Mouse (Mus musculus) lung, postnatal 0 days (tissue): ENCODE data around the gene Gna12. TPM values are rescaled to one million over a fixed set of nuclear protein-coding genes. Genes with fewer than 3 reads are reported as not detected.

ENCODE experiments used
- ATAC-seq: fragments of 200-750 bp; cut with Nextera tagmentation; 2 replicates; pipeline ENCODE4 v1.8.0; 2017; ENCODE audit warnings: moderate library complexity
- DNase-seq: peaks from one replicate; pipeline ENCODE4 v3.0.0-alpha.2; 2016; ENCODE audit warnings: low spot score
- H3K27ac ChIP-seq: fragments of 300-500 bp; sonication (generic); 2 replicates; pipeline ENCODE4 v1.5.1; 2014; ENCODE audit warnings: antibody characterized with exemption, mild to moderate bottlenecking, low read length, mixed read lengths
- H3K27me3 ChIP-seq: fragments of 300-500 bp; sonication (generic); replicated peaks from 2 replicates; pipeline ENCODE4 v1.6.1; 2014; ENCODE audit warnings: low read length, mixed read lengths; ENCODE audit not compliant: insufficient read depth
- H3K36me3 ChIP-seq: fragments of 300-500 bp; sonication (generic); 2 replicates; pipeline ENCODE4 v1.6.1; 2014; ENCODE audit warnings: low read length, mixed read lengths; ENCODE audit not compliant: insufficient read depth
- H3K4me1 ChIP-seq: fragments of 300-500 bp; sonication (generic); 2 replicates; pipeline ENCODE4 v1.6.1; 2014; ENCODE audit warnings: antibody characterized with exemption, low read depth, low read length, mixed read lengths; ENCODE audit not compliant: insufficient read depth
- H3K4me2 ChIP-seq: fragments of 300-500 bp; sonication (generic); replicated peaks from 2 replicates; pipeline ENCODE4 v1.6.1; 2014; ENCODE audit warnings: low read depth, mild to moderate bottlenecking, low read length, moderate library complexity, mixed read lengths
- H3K4me3 ChIP-seq: fragments of 300-500 bp; sonication (generic); 2 replicates; pipeline ENCODE4 v1.5.1; 2014; ENCODE audit warnings: low read depth, low read length
- H3K9ac ChIP-seq: fragments of 300-500 bp; sonication (generic); replicated peaks from 2 replicates; pipeline ENCODE4 v1.6.1; 2014; ENCODE audit warnings: low read depth, mild to moderate bottlenecking
- H3K9me3 ChIP-seq: fragments of 300-500 bp; sonication (generic); 2 replicates; pipeline ENCODE4 v1.6.1; 2016; ENCODE audit warnings: low read length, mixed read lengths
- CTCF ChIP-seq: IDR thresholded peaks from 2 replicates; pipeline ENCODE4 v1.5.1; 2016; ENCODE audit warnings: antibody characterized with exemption, mild to moderate bottlenecking
- EP300 ChIP-seq: IDR thresholded peaks from 2 replicates; pipeline ENCODE4 v1.6.1; 2016; ENCODE audit warnings: antibody characterized with exemption, mild to moderate bottlenecking, control low read depth
- WGBS: fragments of 180-500 bp; shearing (Covaris S2); extraction: QIAGEN DNeasy Blood & Tissue Kit; methylation state at CpG from one replicate; pipeline ENCODE4 v1.1.7; 2014; 5-methylcytosine and 5-hydroxymethylcytosine counted together
- polyA plus RNA-seq: library from polyadenylated mRNA; unstranded; fragments of >200 nt; fragmentation: Nextera tagmentation; extraction: Ambion mirVana; gene quantifications from 2 replicates; pipeline ENCODE4 v1.2.1, GENCODE M21; 2015

Gna12 gene
- polyA plus RNA-seq, 1 experiment from 2014 or later: 25.4 TPM

DNA sequence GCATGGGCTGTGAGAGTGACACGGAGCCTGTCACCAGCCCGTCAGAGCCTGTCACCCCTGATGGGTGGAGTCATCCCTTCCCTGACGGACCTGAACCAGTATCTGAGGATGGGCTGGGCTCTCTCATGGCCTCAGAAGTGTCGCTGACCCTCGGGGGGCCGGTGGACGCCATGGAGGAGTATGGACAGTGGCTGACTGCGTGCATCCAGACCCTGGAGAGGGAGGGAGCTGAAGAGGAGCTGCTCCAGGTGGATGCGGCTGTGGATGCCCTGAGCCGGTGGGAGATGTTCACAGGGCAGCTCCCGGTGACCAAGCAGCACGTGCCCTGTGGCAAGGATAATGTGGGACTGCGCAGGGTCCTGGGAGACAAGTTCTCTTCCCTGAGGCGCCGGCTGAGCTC lies 78.2 kb downstream of the Gna12 start:
- no peaks in the 10 kb centered on the region for H3K4me1 ChIP-seq
- DNase-seq: no peak
- H3K36me3 ChIP-seq: no peaks in the 10 kb centered on the region
- TF ChIP-seq CTCF: no peak
- TF ChIP-seq EP300: no peak
- no peak overlapping the region for H3K4me3 ChIP-seq
- H3K27ac ChIP-seq: no peak overlapping the region
- H3K9me3 ChIP-seq: no peaks in the 10 kb centered on the region
- no peak for ATAC-seq
- H3K4me2 ChIP-seq: no peak overlapping the region
- H3K27me3 ChIP-seq: no peaks in the 10 kb centered on the region
- 93% methylated on average over 15 of the region's 15 CpGs for WGBS
- no peak overlapping the region for H3K9ac ChIP-seq

DNA sequence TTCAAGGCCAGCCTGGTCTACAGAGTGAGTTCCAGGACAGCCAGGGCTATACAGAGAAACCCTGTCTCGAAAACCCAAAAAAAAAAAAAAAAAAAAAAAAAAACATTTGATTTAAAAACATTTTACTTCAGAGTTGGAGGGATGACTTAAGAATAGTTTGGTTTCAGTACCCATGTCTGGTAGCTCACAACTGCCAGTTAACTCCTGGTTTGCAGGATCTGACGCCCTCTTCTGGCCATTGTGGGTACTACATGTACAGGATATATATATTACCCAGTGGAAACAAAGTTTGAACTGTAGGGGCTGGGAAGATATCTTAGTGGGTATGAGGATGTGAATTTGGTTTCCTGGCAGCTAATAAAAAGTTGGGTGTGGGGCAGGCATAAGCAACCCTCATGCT lies 79.3 kb downstream of the Gna12 start:
- DNase-seq (peak; percentile 23), ATAC-seq (no peak)
- Histone ChIP-seq H3K27ac (no peak overlapping the region), H3K36me3 (no peaks in the 10 kb centered on the region), H3K27me3 (no peaks in the 10 kb centered on the region), H3K4me3 (no peak overlapping the region), H3K9ac (no peak overlapping the region), H3K9me3 (no peaks in the 10 kb centered on the region), H3K4me1 (no peaks in the 10 kb centered on the region), H3K4me2 (no peak overlapping the region)
- peak; percentile 69 for TF ChIP-seq CTCF
- no peak for TF ChIP-seq EP300
- 4% methylated on average over 1 of the region's 2 CpGs for WGBS

DNA sequence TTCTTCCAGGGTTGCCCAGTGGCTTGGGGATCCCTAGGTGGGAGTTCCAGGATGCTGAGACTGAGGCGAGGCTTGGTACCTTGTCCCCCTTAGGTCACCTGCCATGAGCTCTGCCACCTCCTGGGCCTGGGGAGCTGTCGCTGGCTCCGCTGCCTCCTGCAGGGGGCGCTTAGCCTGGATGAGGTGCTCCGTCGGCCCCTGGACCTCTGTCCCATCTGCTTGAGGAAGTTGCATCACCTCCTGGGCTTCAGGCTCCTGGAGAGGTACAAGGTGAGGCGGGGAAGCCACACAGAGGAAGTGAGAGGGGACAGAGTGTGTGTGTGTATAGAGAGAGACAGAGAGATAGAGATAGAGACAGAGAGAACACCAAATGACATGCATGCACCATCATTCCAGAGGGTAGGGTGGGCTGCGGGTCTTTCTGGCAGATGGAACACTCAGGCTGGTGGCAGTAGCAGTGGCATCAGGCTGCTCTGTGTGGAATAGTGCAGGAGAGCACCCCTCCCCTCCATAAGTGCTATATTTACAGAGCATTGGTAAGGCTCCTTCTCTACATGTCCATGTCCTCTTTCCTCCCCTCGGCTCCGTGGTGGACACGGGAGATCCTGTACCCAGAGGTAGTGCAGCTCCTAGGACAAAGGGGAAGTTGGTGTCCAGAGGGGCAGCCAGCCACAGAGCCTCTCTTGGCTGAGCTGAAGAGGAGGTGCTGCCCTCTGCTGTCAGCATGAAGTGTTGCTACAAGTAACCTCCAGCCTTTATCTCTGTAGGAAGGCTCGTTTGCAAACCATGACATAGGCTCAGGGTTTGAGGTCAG lies 81.0 kb downstream of the Gna12 start:
- Histone ChIP-seq H3K4me1 (no peaks in the 10 kb centered on the region), H3K36me3 (no peaks in the 10 kb centered on the region), H3K27ac (0 out of 2 replicates have a peak overlapping the region, but pooled peaks have one; percentile 7), H3K27me3 (no peaks in the 10 kb centered on the region), H3K4me2 (peak overlapping the region; percentile 48), H3K4me3 (peak overlapping the region; percentile 12; the same call in 1 of the 2 replicates), H3K9ac (no peak overlapping the region), H3K9me3 (no peaks in the 10 kb centered on the region)
- peak; percentile 95 for TF ChIP-seq CTCF
- TF ChIP-seq EP300: no peak
- peak; percentile 84 for ATAC-seq
- peak; percentile 90 for DNase-seq
- 11% methylated on average over 12 of the region's 12 CpGs for WGBS

DNA sequence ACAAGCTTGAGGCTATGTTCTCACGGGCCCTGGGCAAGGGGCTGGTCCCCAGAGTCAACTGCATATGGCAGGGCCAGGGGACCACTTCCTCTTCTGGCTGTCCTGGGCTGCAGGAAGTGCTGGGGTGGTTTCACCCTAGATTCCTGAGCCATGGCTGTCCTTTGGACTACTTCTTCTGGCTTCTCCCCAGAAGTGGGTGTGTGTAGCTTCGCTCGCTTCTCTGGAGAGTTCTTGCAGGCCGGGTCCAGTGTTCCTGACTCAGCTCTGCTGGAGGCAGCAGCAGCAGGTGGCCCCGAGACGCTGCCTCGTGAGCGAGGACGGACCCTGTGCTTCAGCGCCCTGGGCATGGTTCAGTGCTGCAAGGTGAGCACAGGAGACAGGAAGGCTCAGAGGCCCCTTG lies 81.8 kb downstream of the Gna12 start:
- Histone ChIP-seq H3K4me1 (no peaks in the 10 kb centered on the region), H3K36me3 (no peaks in the 10 kb centered on the region), H3K27ac (no peak overlapping the region), H3K9ac (no peak overlapping the region), H3K4me3 (no peak overlapping the region), H3K9me3 (no peaks in the 10 kb centered on the region), H3K4me2 (no peak overlapping the region), H3K27me3 (no peaks in the 10 kb centered on the region)
- 81% methylated on average over 10 of the region's 10 CpGs for WGBS
- no peak for TF ChIP-seq CTCF
- no peak for TF ChIP-seq EP300
- ATAC-seq (no peak), DNase-seq (peak; percentile 11)

DNA sequence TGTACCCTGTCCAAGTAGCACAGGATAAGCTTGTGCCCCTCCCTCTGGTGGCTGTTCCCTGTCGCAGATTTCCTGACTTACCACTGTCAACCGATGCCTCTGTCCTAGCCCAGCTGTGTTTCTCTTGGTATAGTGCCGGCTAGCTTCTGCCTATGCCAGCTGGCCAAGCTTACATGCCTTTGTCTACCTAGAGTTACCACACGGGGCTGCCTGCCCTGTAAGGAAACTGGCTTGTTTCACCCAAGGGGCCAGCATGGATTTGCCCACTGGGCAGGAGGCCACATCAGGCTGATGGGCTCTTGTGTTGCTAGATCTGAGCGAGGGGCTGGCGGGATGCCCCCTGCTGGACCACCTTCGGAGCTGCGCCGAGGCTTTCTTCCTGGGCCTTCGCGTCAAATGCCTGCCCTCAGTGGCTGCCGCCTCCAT lies 86.5 kb downstream of the Gna12 start:
- Histone ChIP-seq H3K4me2 (no peak overlapping the region), H3K9ac (no peak overlapping the region), H3K4me1 (no peaks in the 10 kb centered on the region), H3K27me3 (no peaks in the 10 kb centered on the region), H3K4me3 (no peak overlapping the region), H3K9me3 (no peaks in the 10 kb centered on the region), H3K36me3 (no peaks in the 10 kb centered on the region), H3K27ac (no peak overlapping the region)
- ATAC-seq (no peak), DNase-seq (no peak)
- TF ChIP-seq EP300 (no peak), CTCF (peak; percentile 30; the same call in 1 of the 2 replicates)
- 31% methylated on average over 12 of the region's 12 CpGs for WGBS

DNA sequence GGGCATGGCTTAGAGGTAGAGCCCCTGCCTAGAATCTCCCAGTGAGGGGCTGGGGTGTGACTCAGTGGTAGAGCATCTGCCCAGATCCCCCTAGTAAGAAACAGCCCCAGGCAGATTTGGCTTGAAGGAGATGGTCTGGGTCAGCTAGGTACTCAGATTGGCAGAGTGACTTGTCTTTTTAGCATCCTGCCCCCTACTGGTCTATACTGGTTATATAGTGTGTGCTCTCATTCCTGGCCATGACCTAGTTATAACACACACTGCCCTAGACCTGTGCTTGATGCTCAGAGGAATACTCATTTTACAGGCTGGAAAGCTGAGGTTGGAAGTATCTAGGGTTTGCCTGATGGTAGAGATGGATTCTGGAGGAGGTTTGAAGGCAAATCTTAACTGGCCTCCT lies 88.4 kb downstream of the Gna12 start:
- no peaks in the 10 kb centered on the region for H3K9me3 ChIP-seq
- TF ChIP-seq CTCF: peak; percentile 54
- TF ChIP-seq EP300: no peak
- no peak overlapping the region for H3K9ac ChIP-seq
- H3K4me2 ChIP-seq: no peak overlapping the region
- H3K36me3 ChIP-seq: no peaks in the 10 kb centered on the region
- H3K27me3 ChIP-seq: no peaks in the 10 kb centered on the region
- DNase-seq (no peak), ATAC-seq (no peak)
- no peaks in the 10 kb centered on the region for H3K4me1 ChIP-seq
- no peak overlapping the region for H3K4me3 ChIP-seq
- no peak overlapping the region for H3K27ac ChIP-seq
